Comparison of ENCODE assay signal across 15 mouse cellular contexts in the genomic region with DNA sequence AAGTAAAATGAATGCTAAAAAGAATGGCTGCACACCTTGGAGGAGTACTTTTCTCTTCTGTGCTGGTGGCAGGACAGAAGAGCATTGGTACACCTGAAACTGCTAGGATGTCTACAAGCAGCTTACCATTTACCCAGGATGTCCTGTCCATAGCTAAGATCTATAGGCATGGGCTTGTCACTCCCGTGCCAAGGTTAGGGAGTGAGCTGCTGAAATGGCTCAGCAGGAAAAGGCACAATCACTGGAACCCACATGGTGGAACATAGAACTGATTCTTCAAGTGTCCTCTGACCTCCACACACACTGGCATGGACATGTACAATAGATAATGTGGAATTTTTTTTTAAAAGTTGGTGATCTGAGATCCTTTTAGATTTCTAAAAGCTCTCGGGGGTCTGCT.
"Had no signal": no experiment of that assay in that cellular context is flagged by ENCODE, and none has a peak within 500 bp of the region (broad histone marks: within the 10 kb centered on the region; RNA-seq: fewer than 3 reads in every experiment).

No protein-coding gene starts in this region.

- DNase-seq: lung, adult 18-20 months; lung, embryonic 14.5 days; lung, postnatal 10 days; lung, postnatal 4 days; midbrain, embryonic 14.5 days; right cerebral cortex, postnatal 14 days; thymus, adult 18-20 months; thymus, postnatal 14 days; thymus, postnatal 36 days had no signal

- H3K4me1 ChIP-seq: stomach, embryonic 15.5 days had no signal

- H3K27ac ChIP-seq: midbrain, embryonic 10.5 days; midbrain, embryonic 12.5 days; neural tube, embryonic 13.5 days; stomach, embryonic 15.5 days had no signal

- H3K9ac ChIP-seq: lung, embryonic 14.5 days; midbrain, embryonic 12.5 days; neural tube, embryonic 13.5 days; stomach, embryonic 15.5 days had no signal

- H3K4me2 ChIP-seq: lung, embryonic 14.5 days; midbrain, embryonic 12.5 days; neural tube, embryonic 13.5 days; stomach, embryonic 15.5 days had no signal

- ATAC-seq: midbrain, embryonic 16.5 days had no signal

- H3K36me3 ChIP-seq: stomach, embryonic 15.5 days had no signal

- H3K4me3 ChIP-seq: midbrain, embryonic 10.5 days; midbrain, embryonic 12.5 days; myocyte; neural tube, embryonic 13.5 days; stomach, embryonic 15.5 days had no signal

- H3K9me3 ChIP-seq: midbrain, embryonic 10.5 days; midbrain, embryonic 12.5 days; neural tube, embryonic 13.5 days; stomach, embryonic 15.5 days had no signal

- H3K27me3 ChIP-seq: midbrain, embryonic 12.5 days; neural tube, embryonic 13.5 days; stomach, embryonic 15.5 days had no signal
